Comparison of ENCODE assay signal across 21 mouse cellular contexts in genomic region chr2:50538068-50538467, GRCm38 (mm10).
"Had no signal": no experiment of that assay in that cellular context is flagged by ENCODE, and none has a peak within 500 bp of the region (broad histone marks: within the 10 kb centered on the region; RNA-seq: fewer than 3 reads in every experiment).

No protein-coding gene starts in this region.

- H3K9ac ChIP-seq: heart, embryonic 12.5 days; hindbrain, embryonic 13.5 days; hindbrain, embryonic 15.5 days; limb, embryonic 13.5 days; liver, embryonic 13.5 days had no signal

- H3K9me3 ChIP-seq: heart, embryonic 10.5 days; heart, embryonic 12.5 days; hindbrain, embryonic 13.5 days; hindbrain, embryonic 15.5 days; limb, embryonic 13.5 days; liver, embryonic 13.5 days had no signal

- DNase-seq: gastrocnemius, postnatal 14 days; gastrocnemius, postnatal 36 days; heart, adult 11 months; heart, postnatal 10 days; heart, postnatal 4 days; kidney, adult 18-20 months; kidney, adult 8-10 months; kidney, postnatal 14 days; kidney, postnatal 36 days; layer of hippocampus, adult 9-11 months; liver; liver, embryonic 13.5 days had no signal

- H3K36me3 ChIP-seq: heart, embryonic 10.5 days; heart, embryonic 12.5 days; hindbrain, embryonic 13.5 days; hindbrain, embryonic 15.5 days; limb, embryonic 13.5 days; liver, embryonic 13.5 days had no signal

- H3K4me1 ChIP-seq: heart, embryonic 10.5 days; heart, embryonic 12.5 days; hindbrain, embryonic 13.5 days; hindbrain, embryonic 15.5 days; liver, embryonic 13.5 days had no signal

- H3K27me3 ChIP-seq: heart, embryonic 12.5 days; hindbrain, embryonic 13.5 days; hindbrain, embryonic 15.5 days; limb, embryonic 13.5 days; liver, embryonic 13.5 days had no signal

- ATAC-seq: hindbrain, postnatal 0 days; intestine, embryonic 16.5 days had no signal

- H3K4me2 ChIP-seq: heart, embryonic 12.5 days; hindbrain, embryonic 13.5 days; hindbrain, embryonic 15.5 days; limb, embryonic 13.5 days; liver, embryonic 11.5 days; liver, embryonic 13.5 days had no signal

- H3K4me3 ChIP-seq: heart, embryonic 10.5 days; heart, embryonic 12.5 days; hindbrain, embryonic 13.5 days; hindbrain, embryonic 15.5 days; left cerebral cortex, adult 2 months; limb, embryonic 13.5 days; liver, embryonic 13.5 days had no signal

- H3K27ac ChIP-seq: heart, embryonic 10.5 days; hindbrain, embryonic 13.5 days; hindbrain, embryonic 15.5 days; hindbrain, postnatal 0 days; left cerebral cortex, adult 2 months; limb, embryonic 13.5 days; liver, embryonic 13.5 days had no signal
